Mouse (Mus musculus) erythroid progenitor cell, adult 5-6 weeks (primary cell): Measurements from ENCODE around the gene Phf24. TPM values are rescaled to one million over a fixed set of nuclear protein-coding genes. Genes with fewer than 3 reads are reported as not detected.

Experiments
- ATAC-seq: replicated peaks from 2 replicates; pipeline ENCODE4 v1.8.0; 2016; ENCODE audit warnings: moderate number of reproducible peaks, mild to moderate bottlenecking, moderate TSS enrichment, inconsistent platforms; ENCODE audit not compliant: poor library complexity, low FRiP score, severe bottlenecking
- total RNA-seq, 2 experiments: library from RNA; stranded (forward) in 1 of 2; stranded (reverse) in 1 of 2; fragments of 150-400 nt in 1 of 2; fragments of 186-747, 209-891 nt in 1 of 2; gene quantifications; 2 replicates each; pipeline versions ENCODE4 v1.2.3 to v1.2.4; 2015 to 2017; ENCODE audit warnings: low replicate concordance in 2 of 2

The Phf24 gene
- total RNA-seq, 2 experiments from 2014 or later, result under 0.01 TPM; not detected in 1

GRCm38 (mm10) chr4:42946733-42947290 is 30.4 kb downstream of the Phf24 start:
- ATAC-seq, result no peak

GRCm38 (mm10) chr4:42948527-42948926 is 32.1 kb downstream of the Phf24 start:
- ATAC-seq, result no peak

GRCm38 (mm10) chr4:42949051-42949675 is 32.7 kb downstream of the Phf24 start:
- ATAC-seq, result no peak

GRCm38 (mm10) chr4:42949676-42950051 is 33.2 kb downstream of the Phf24 start, which contains the start of gene Dnajb5:
Dnajb5 (plus strand) TSS chr4:42949814.
- ATAC-seq, result peak; percentile 72

- no peak for ATAC-seq
Observed at GRCm38 (mm10) chr4:42950065-42950558, 33.7 kb downstream of the Phf24 start.

- ATAC-seq, result no peak
Observed at GRCm38 (mm10) chr4:42951206-42952195, 35.0 kb downstream of the Phf24 start.

GRCm38 (mm10) chr4:42952563-42952962 is 36.1 kb downstream of the Phf24 start:
- no peak for ATAC-seq

- no peak for ATAC-seq
Observed at GRCm38 (mm10) chr4:42953435-42954094, 37.1 kb downstream of the Phf24 start.

GRCm38 (mm10) chr4:42954297-42954696 is 37.8 kb downstream of the Phf24 start:
- no peak for ATAC-seq

GRCm38 (mm10) chr4:42955200-42955599 is 38.7 kb downstream of the Phf24 start:
- ATAC-seq, result no peak

GRCm38 (mm10) chr4:42956581-42956980 is 40.1 kb downstream of the Phf24 start:
- ATAC-seq, result no peak

GRCm38 (mm10) chr4:42957306-42957705 is 40.8 kb downstream of the Phf24 start:
- ATAC-seq, result no peak

- no peak for ATAC-seq
Observed at GRCm38 (mm10) chr4:42957979-42958378, 41.5 kb downstream of the Phf24 start.

GRCm38 (mm10) chr4:42958942-42959341 is 42.5 kb downstream of the Phf24 start:
- ATAC-seq, result no peak

- ATAC-seq, result no peak
Observed at GRCm38 (mm10) chr4:42959382-42959781, 42.9 kb downstream of the Phf24 start.

GRCm38 (mm10) chr4:42961592-42961991 is 45.1 kb downstream of the Phf24 start:
- ATAC-seq, result peak; percentile 63; the same call in 1 of the 2 replicates

GRCm38 (mm10) chr4:42963480-42963879 is 47.0 kb downstream of the Phf24 start:
- no peak for ATAC-seq

GRCm38 (mm10) chr4:42965039-42965719 is 48.7 kb downstream of the Phf24 start:
- peak; percentile 65 for ATAC-seq

- ATAC-seq, result no peak
Observed at GRCm38 (mm10) chr4:42969304-42969703, 52.8 kb downstream of the Phf24 start, which contains the start of gene 1700022I11Rik. 1700022I11Rik (plus strand) TSS chr4:42969604.
